Mouse (Mus musculus) forebrain, embryonic 10.5 days (tissue): Measurements from ENCODE around the gene Krt16. TPM values are rescaled to one million over a fixed set of nuclear protein-coding genes. Genes with fewer than 3 reads are reported as not detected.
"Not testable (repeated sequence)": the region's sequence is repeated elsewhere in the genome, so short reads cannot be mapped to it uniquely, and the experiment has no call there.

Experiments used
- DNase-seq: peaks from one replicate; pipeline ENCODE4 v3.0.0-alpha.2; 2017; ENCODE audit warnings: low spot score; ENCODE audit errors: extremely low spot score
- H3K27ac ChIP-seq: fragments of 300-500 bp; sonication (generic); 2 replicates; pipeline ENCODE4 v1.5.1; 2016; ENCODE audit warnings: mild to moderate bottlenecking
- H3K27me3 ChIP-seq: fragments of 300-500 bp; sonication (generic); 2 replicates; pipeline ENCODE4 v1.6.1; 2016; ENCODE audit warnings: mild to moderate bottlenecking; ENCODE audit not compliant: poor library complexity, severe bottlenecking
- H3K36me3 ChIP-seq: fragments of 300-500 bp; sonication (generic); replicated peaks from 2 replicates; pipeline ENCODE4 v1.6.1; 2016; ENCODE audit warnings: mild to moderate bottlenecking, moderate library complexity
- H3K4me1 ChIP-seq: fragments of 300-500 bp; sonication (generic); 2 replicates; pipeline ENCODE4 v1.6.1; 2016
- H3K4me3 ChIP-seq: fragments of 300-500 bp; sonication (generic); 2 replicates; pipeline ENCODE4 v1.5.1; 2016; ENCODE audit warnings: mild to moderate bottlenecking, moderate library complexity
- H3K9me3 ChIP-seq: fragments of 300-500 bp; sonication (generic); 2 replicates; pipeline ENCODE4 v1.6.1; 2016; ENCODE audit warnings: mild to moderate bottlenecking, moderate library complexity
- WGBS: fragments of 180-500 bp; shearing (Covaris S2); methylation state at CpG from one replicate; pipeline ENCODE4 v1.1.7; 2016; 5-methylcytosine and 5-hydroxymethylcytosine counted together
- polyA plus RNA-seq: library from polyadenylated mRNA; unstranded; fragments of >200 nt; fragmentation: Nextera tagmentation; extraction: Ambion mirVana; gene quantifications from 2 replicates; pipeline ENCODE4 v1.2.1, GENCODE M21; 2016

Gene Krt16
- polyA plus RNA-seq, 1 experiment from 2014 or later: not detected

GRCm38 (mm10) chr11:100240272-100240671, 8.4 kb downstream of the Krt16 start:
- not testable (repeated sequence) for H3K36me3 ChIP-seq, H3K9me3 ChIP-seq, H3K27ac ChIP-seq, H3K4me1 ChIP-seq, H3K27me3 ChIP-seq, H3K4me3 ChIP-seq
- WGBS: 86% methylated on average over 4 of the region's 4 CpGs
- peak; percentile 7 for DNase-seq

GRCm38 (mm10) chr11:100221741-100222140, 27.0 kb downstream of the Krt16 start:
- Histone ChIP-seq H3K4me1 (peaks cover 8% of the 10 kb centered on the region; the same call in 1 of the 2 replicates), H3K9me3 (peaks cover 12% of the 10 kb centered on the region; the same call in 1 of the 2 replicates), H3K27me3 (no peaks in the 10 kb centered on the region), H3K36me3 (no peaks in the 10 kb centered on the region), H3K27ac (no peak overlapping the region), H3K4me3 (no peak overlapping the region)
- WGBS: 71% methylated on average over 8 of the region's 8 CpGs
- DNase-seq: no peak

- Histone ChIP-seq H3K9me3 (no peaks in the 10 kb centered on the region; the same call in 1 of the 2 replicates), H3K36me3 (no peaks in the 10 kb centered on the region), H3K4me1 (peaks cover 8% of the 10 kb centered on the region; the same call in 1 of the 2 replicates), H3K27ac (no peak overlapping the region), H3K27me3 (no peaks in the 10 kb centered on the region), H3K4me3 (no peak overlapping the region)
- WGBS: 87% methylated on average over 4 of the region's 4 CpGs
- DNase-seq: no peak
Measured at GRCm38 (mm10) chr11:100219304-100219703, 29.4 kb downstream of the Krt16 start.

GRCm38 (mm10) chr11:100208542-100208941, 40.2 kb downstream of the Krt16 start:
- H3K4me1 ChIP-seq: no peaks in the 10 kb centered on the region
- no peak for DNase-seq
- no peak overlapping the region for H3K4me3 ChIP-seq
- no peaks in the 10 kb centered on the region for H3K27me3 ChIP-seq
- 70% methylated on average over 6 of the region's 6 CpGs for WGBS
- no peaks in the 10 kb centered on the region for H3K36me3 ChIP-seq
- H3K9me3 ChIP-seq: no peaks in the 10 kb centered on the region
- H3K27ac ChIP-seq: no peak overlapping the region

- Histone ChIP-seq H3K4me1 (no peaks in the 10 kb centered on the region), H3K9me3 (no peaks in the 10 kb centered on the region), H3K4me3 (no peak within 1 kb of the TSS), H3K36me3 (no peaks in the 10 kb centered on the region), H3K27ac (no peak within 1 kb of the TSS), H3K27me3 (no peaks in the 10 kb centered on the region)
- WGBS: 92% methylated on average over 8 of the region's 8 CpGs
- DNase-seq: no peak
Measured at GRCm38 (mm10) chr11:100207498-100207897, 41.2 kb downstream of the Krt16 start, which contains the start of gene Krt14. Krt14 (minus strand) TSS chr11:100207548.

GRCm38 (mm10) chr11:100203448-100203847, 45.3 kb downstream of the Krt16 start:
- WGBS: 24% methylated on average over 6 of the region's 6 CpGs
- H3K4me3 ChIP-seq: no peak overlapping the region
- peak; percentile 27 for DNase-seq

GRCm38 (mm10) chr11:100202906-100203305, 45.8 kb downstream of the Krt16 start:
- no peak overlapping the region for H3K4me3 ChIP-seq
- H3K27me3 ChIP-seq: no peaks in the 10 kb centered on the region
- H3K27ac ChIP-seq: no peak overlapping the region
- no peaks in the 10 kb centered on the region for H3K4me1 ChIP-seq
- no peaks in the 10 kb centered on the region for H3K9me3 ChIP-seq
- no peaks in the 10 kb centered on the region for H3K36me3 ChIP-seq
- no peak for DNase-seq
- 83% methylated on average over 4 of the region's 4 CpGs for WGBS

More at GRCm38 (mm10) chr11:100203448-100203847, 45.3 kb downstream of the Krt16 start:
- Histone ChIP-seq H3K36me3 (no peaks in the 10 kb centered on the region), H3K4me1 (no peaks in the 10 kb centered on the region), H3K27ac (no peak overlapping the region), H3K27me3 (no peaks in the 10 kb centered on the region), H3K9me3 (no peaks in the 10 kb centered on the region)

GRCm38 (mm10) chr11:100200104-100200820, 48.4 kb downstream of the Krt16 start:
- DNase-seq: peak; percentile 20
- no peaks in the 10 kb centered on the region for H3K27me3 ChIP-seq
- H3K4me1 ChIP-seq: no peaks in the 10 kb centered on the region
- H3K9me3 ChIP-seq: no peaks in the 10 kb centered on the region
- no peak overlapping the region for H3K4me3 ChIP-seq
- 49% methylated on average over 8 of the region's 8 CpGs for WGBS
- H3K27ac ChIP-seq: no peak overlapping the region
- no peaks in the 10 kb centered on the region for H3K36me3 ChIP-seq

GRCm38 (mm10) chr11:100198666-100199065, 50.0 kb downstream of the Krt16 start:
- Histone ChIP-seq H3K27me3 (no peaks in the 10 kb centered on the region), H3K9me3 (no peaks in the 10 kb centered on the region), H3K27ac (no peak overlapping the region), H3K4me3 (no peak overlapping the region), H3K36me3 (no peaks in the 10 kb centered on the region), H3K4me1 (no peaks in the 10 kb centered on the region)
- 79% methylated on average over 4 of the region's 4 CpGs for WGBS
- no peak for DNase-seq

Other genes with a start within 250 kb of the Krt16 start
- gene Krt33a, start 232.7 kb downstream of the Krt16 start, polyA plus RNA-seq: not detected in 2 replicates
- gene Krt33b, start 219.0 kb downstream of the Krt16 start, polyA plus RNA-seq: not detected in 2 replicates
- not detected in 2 replicates for gene Krt34, start 207.3 kb downstream of the Krt16 start, polyA plus RNA-seq
- gene Krt31, start 198.4 kb downstream of the Krt16 start, polyA plus RNA-seq: not detected in 2 replicates
- not detected in 2 replicates for gene Krt32, start 160.7 kb downstream of the Krt16 start, polyA plus RNA-seq
- not detected in 2 replicates for gene Krt35, start 152.7 kb downstream of the Krt16 start, polyA plus RNA-seq
- gene Krt36, start 143.3 kb downstream of the Krt16 start, polyA plus RNA-seq: not detected in 2 replicates
- not detected in 2 replicates for gene Krt13, start 127.3 kb downstream of the Krt16 start, polyA plus RNA-seq
- 0.55 and 0.77 TPM in 2 replicates for gene Krt15, start 113.0 kb downstream of the Krt16 start, polyA plus RNA-seq
- gene Krt19, start 100.2 kb downstream of the Krt16 start, polyA plus RNA-seq: 5.3 and 5.4 TPM in 2 replicates
- not detected in 2 replicates for gene Krt9, start 55.7 kb downstream of the Krt16 start, polyA plus RNA-seq
- 1.9 and 2.0 TPM in 2 replicates for gene Krt14, start 41.4 kb downstream of the Krt16 start, polyA plus RNA-seq
- gene Krt17, start 12.1 kb upstream of the Krt16 start, polyA plus RNA-seq: not detected in 2 replicates
- gene Krt42, start 21.0 kb upstream of the Krt16 start, polyA plus RNA-seq: not detected in 2 replicates
- gene Eif1, start 71.0 kb upstream of the Krt16 start, polyA plus RNA-seq: 1,690 and 1,733 TPM in 2 replicates
- not detected in 2 replicates for gene Gast, start 85.5 kb upstream of the Krt16 start, polyA plus RNA-seq
- 46.7 and 47.5 TPM in 2 replicates for gene Hap1, start 107.2 kb upstream of the Krt16 start, polyA plus RNA-seq
- gene Jup, start 148.9 kb upstream of the Krt16 start, polyA plus RNA-seq: 27.2 and 29.1 TPM in 2 replicates
- gene P3h4, start 165.9 kb upstream of the Krt16 start, polyA plus RNA-seq: 18.7 and 20.5 TPM in 2 replicates
- gene Fkbp10, start 166.8 kb upstream of the Krt16 start, polyA plus RNA-seq: 37.5 and 37.6 TPM in 2 replicates
- gene Nt5c3b, start 192.9 kb upstream of the Krt16 start, polyA plus RNA-seq: 122 and 125 TPM in 2 replicates
- 0.51 and 0.76 TPM in 2 replicates for gene Klhl10, start 193.0 kb upstream of the Krt16 start, polyA plus RNA-seq
- gene Klhl11, start 223.8 kb upstream of the Krt16 start, polyA plus RNA-seq: 8.2 and 10.0 TPM in 2 replicates